Mouse (Mus musculus): ENCODE data around the gene Gyg. TPM values are rescaled to one million over a fixed set of nuclear protein-coding genes. Genes with fewer than 3 reads are reported as not detected.
"Not testable (repeated sequence)": the region's sequence is repeated elsewhere in the genome, so short reads cannot be mapped to it uniquely, and the experiment has no call there.

The Gyg gene
- total RNA-seq, 2 experiments from 2014 or later, result 135 to 136 TPM

- DNase-seq, result no peak
- intact Hi-C loops (cut with DNase I), result no loop called here
Observed at GRCm38 (mm10) chr3:20133745-20134144, 21.4 kb downstream of the Gyg start.

- DNase-seq, result no peak
- intact Hi-C loops (cut with DNase I), result no loop called here
Observed at GRCm38 (mm10) chr3:20132731-20133130, 22.4 kb downstream of the Gyg start.

- DNase-seq, result no peak
- intact Hi-C loops (cut with DNase I), result no loop called here
Observed at GRCm38 (mm10) chr3:20131350-20131720, 23.8 kb downstream of the Gyg start.

GRCm38 (mm10) chr3:20130456-20131349 is 24.4 kb downstream of the Gyg start:
- intact Hi-C loops (cut with DNase I), result no loop called here
- DNase-seq, result peak; percentile 13 to 39

DNA sequence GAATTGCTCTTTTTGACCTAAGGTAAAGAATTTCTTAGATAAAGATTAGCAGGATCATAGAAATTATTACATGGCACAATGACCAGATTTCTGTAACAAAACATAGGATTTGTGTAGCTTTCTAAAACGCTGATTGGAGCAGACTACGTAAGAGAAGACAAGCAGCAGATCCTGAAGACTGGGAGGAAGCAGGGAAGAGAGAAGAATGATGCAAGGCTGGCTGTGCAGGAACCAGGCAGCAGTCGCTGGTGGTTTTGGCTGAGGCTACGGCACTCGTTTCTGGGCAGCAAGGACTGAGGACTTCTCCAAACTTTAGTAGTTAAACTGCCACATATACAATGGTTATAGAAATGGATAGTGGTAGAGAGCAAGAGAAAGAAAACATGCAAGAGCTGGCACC is 25.6 kb downstream of the Gyg start:
- DNase-seq, result no peak
- intact Hi-C loops (cut with DNase I), result no loop called here

DNA sequence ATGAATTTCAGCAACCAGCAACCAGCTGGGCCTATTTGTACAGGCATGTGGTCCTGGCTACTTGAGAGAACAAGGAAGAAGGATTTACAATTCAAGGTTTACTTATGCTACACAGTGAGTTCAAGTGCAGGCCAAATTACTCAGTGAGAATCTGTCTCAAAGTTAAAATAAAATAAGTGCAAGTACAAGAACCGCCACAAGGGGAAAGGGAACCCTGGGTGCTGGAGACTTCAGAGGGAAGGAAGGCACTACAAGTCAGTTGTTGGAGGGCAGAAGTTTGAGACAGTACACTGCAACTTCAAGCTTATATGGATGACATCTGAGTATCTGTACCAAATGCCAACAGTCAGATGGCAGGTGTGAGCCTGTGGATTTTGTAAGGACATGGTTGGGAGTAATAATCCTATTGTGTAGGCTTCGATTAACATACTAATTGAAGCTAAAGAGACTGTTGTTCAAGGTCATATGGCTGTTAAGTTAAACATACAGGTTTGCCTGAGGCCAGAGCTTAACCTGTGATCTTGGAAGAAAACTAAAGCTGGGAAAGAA is 28.0 kb downstream of the Gyg start:
- no peak for DNase-seq
- intact Hi-C loops (cut with DNase I), result no loop called here

DNA sequence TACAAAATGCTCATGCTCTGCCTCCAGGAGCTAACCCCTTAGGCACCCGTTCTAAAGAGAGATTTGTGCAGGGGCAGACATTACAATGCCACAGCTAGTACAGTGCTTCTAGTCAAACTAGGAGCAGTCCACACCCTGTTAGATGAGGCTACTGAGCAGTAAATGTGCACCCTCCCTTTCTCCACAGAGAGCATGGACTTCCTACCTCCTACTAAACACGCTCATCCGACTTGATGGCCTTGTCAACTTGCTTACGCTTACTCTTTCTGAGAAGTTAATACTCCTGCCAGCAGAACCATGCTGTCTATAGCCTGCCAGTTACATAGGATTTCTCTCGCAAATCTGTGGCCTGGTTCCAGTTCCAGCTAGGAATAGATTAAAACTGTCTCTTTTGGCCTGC is 29.5 kb downstream of the Gyg start:
- no peak for DNase-seq
- intact Hi-C loops (cut with DNase I), result no loop called here

GRCm38 (mm10) chr3:20121582-20121981 is 33.5 kb downstream of the Gyg start:
- intact Hi-C loops (cut with DNase I), result not testable (repeated sequence)

DNA sequence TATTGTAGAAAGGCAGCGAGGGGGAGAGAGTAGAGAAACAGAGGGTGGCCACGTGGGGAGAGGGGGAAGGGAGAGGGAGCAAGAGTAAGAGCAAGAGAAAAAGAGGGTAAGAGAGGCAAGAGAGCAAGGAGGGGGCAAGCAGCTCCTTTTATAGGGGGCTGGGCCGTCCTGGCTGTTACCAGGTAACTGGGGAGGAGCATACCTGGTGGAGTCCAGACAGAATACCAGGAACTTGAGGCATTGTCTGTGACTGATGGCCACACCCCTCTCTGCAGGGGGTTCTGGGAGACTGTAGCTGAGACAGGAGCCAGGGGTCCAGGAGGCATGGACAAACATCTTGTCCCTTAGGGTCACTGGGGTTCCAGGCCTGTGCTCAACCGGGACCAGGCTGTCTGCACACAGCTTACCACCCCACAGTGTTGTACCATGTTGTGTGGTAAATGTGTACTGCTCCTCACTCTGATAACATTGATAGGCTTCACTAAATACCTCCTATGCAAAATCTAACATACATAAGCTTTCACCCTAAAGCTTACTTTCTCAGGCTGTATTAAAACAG is 35.4 kb downstream of the Gyg start:
- no peak for DNase-seq
- intact Hi-C loops (cut with DNase I), result no loop called here

More at GRCm38 (mm10) chr3:20121582-20121981, 33.5 kb downstream of the Gyg start:
- not testable (repeated sequence) for DNase-seq

- intact Hi-C loops (cut with DNase I), result no loop called here
- no peak for DNase-seq
Observed at GRCm38 (mm10) chr3:20119044-20119591, 36.0 kb downstream of the Gyg start.

- intact Hi-C loops (cut with DNase I), result no loop called here
- no peak for DNase-seq
Observed at GRCm38 (mm10) chr3:20111913-20112312, 43.2 kb downstream of the Gyg start.

GRCm38 (mm10) chr3:20108881-20109280 is 46.2 kb downstream of the Gyg start:
- no peak for DNase-seq
- intact Hi-C loops (cut with DNase I), result no loop called here

- no peak for DNase-seq
- intact Hi-C loops (cut with DNase I), result no loop called here
Observed at GRCm38 (mm10) chr3:20104776-20105175, 50.3 kb downstream of the Gyg start.

- no peak for DNase-seq
- intact Hi-C loops (cut with DNase I), result no loop called here
Observed at GRCm38 (mm10) chr3:20104318-20104717, 50.8 kb downstream of the Gyg start.

GRCm38 (mm10) chr3:20103830-20104229 is 51.3 kb downstream of the Gyg start:
- no peak for DNase-seq
- intact Hi-C loops (cut with DNase I), result no loop called here

GRCm38 (mm10) chr3:20082161-20082560 is 73.0 kb downstream of the Gyg start:
- peak; percentile 47 to 69 for DNase-seq
- intact Hi-C loops (cut with DNase I), result no loop called here

GRCm38 (mm10) chr3:20076145-20077053 is 78.7 kb downstream of the Gyg start:
- intact Hi-C loops (cut with DNase I), result loop anchor here (5.0 kb wide), 2 partner anchors 76 to 174 kb away; no protein-coding TSS in a partner anchor
- no peak for DNase-seq
